Mouse (Mus musculus): Measurements from ENCODE around the gene Sema3f. TPM values are rescaled to one million over a fixed set of nuclear protein-coding genes. Genes with fewer than 3 reads are reported as not detected.

The Sema3f gene
- total and polyA plus RNA-seq, 2 experiments from 2014 or later: 2.7 to 59.5 TPM

GRCm38 (mm10) chr9:107715632-107716031 is 5.4 kb upstream of the Sema3f start:
- ATAC-seq (ENCODE audit: insufficient read depth, low read depth) (no peak), DNase-seq (ENCODE audit: low spot score) (no peak)
- no peak for TF ChIP-seq CTCF (IDR thresholded peaks at IDR 0.05; ENCODE audit: low read depth)
- no peak for TF ChIP-seq EP300 (IDR thresholded peaks at IDR 0.05; ENCODE audit: low read depth)
- H3K4me2 ChIP-seq (ENCODE audit: low read depth, low read length): no peak overlapping the region
- no peak overlapping the region for H3K27ac ChIP-seq (ENCODE audit: low read depth)
- 87% methylated on average over 2 of the region's 2 CpGs for WGBS
- H3K4me3 ChIP-seq (ENCODE audit: low read depth, low read length): no peak overlapping the region
- H3K4me1 ChIP-seq (ENCODE audit: control insufficient read depth, insufficient read depth): peaks cover 8% of the 10 kb centered on the region
- H3K9me3 ChIP-seq (replicated peaks; ENCODE audit: control insufficient read depth, low read length): no peaks in the 10 kb centered on the region
- H3K9ac ChIP-seq (replicated peaks; ENCODE audit: low read depth, low read length): no peak overlapping the region
- peaks cover 15% of the 10 kb centered on the region for H3K27me3 ChIP-seq (ENCODE audit: control insufficient read depth, insufficient read depth, low read length)
- no peaks in the 10 kb centered on the region for H3K36me3 ChIP-seq (replicated peaks; ENCODE audit: control insufficient read depth, insufficient read depth, low read length)

DNA sequence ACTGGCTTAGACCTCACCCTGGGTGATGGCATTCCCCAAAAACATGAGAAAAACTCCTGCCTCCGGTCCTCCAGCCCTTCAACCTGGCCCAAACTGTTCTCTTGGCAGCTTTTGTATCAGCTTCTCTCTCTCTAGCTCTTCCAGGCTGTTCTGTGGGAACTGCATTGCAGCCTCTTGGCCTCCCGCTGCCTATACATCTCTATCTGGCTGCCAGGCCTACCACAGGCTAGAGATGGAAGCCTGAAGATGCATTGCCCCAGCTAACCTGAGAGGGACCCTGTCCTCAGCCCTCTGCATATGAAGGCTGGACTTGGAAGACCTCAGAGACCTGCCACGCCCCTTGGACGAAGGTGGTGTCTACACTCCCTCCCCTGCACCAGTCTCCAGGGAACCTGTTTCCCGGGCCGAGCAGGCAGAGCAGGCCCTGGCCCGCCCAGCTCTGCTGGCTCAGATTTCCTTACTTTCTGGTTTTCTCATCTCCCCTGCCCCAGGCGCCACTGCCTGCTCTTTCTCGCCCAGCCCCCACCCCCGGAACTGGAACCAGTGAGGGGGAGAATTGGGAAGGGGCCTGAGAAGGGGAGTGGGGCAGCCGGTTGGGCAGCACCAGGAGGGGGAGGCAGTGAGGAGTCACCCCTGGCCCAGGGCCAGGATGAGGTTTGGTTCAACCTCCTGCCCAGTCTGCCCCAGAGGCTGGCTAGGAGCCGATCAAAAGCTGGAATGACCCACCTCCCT is 4.1 kb upstream of the Sema3f start:
- TF ChIP-seq EP300 (IDR thresholded peaks at IDR 0.05; ENCODE audit: low read depth) (no peak), CTCF (IDR thresholded peaks at IDR 0.05; ENCODE audit: low read depth) (no peak)
- peak overlapping the region; percentile 43; the same call in 1 of the 2 replicates for H3K27ac ChIP-seq (ENCODE audit: low read depth)
- DNase-seq (ENCODE audit: low spot score): no peak
- ATAC-seq (ENCODE audit: insufficient read depth, low read depth): no peak
- H3K4me3 ChIP-seq (ENCODE audit: low read depth, low read length): no peak overlapping the region
- no peaks in the 10 kb centered on the region for H3K9me3 ChIP-seq (replicated peaks; ENCODE audit: control insufficient read depth, low read length)
- peaks cover 21% of the 10 kb centered on the region for H3K27me3 ChIP-seq (ENCODE audit: control insufficient read depth, insufficient read depth, low read length)
- H3K9ac ChIP-seq (replicated peaks; ENCODE audit: low read depth, low read length): no peak overlapping the region
- 15% methylated on average over 12 of the region's 12 CpGs for WGBS
- no peaks in the 10 kb centered on the region for H3K36me3 ChIP-seq (replicated peaks; ENCODE audit: control insufficient read depth, insufficient read depth, low read length)
- H3K4me2 ChIP-seq (ENCODE audit: low read depth, low read length): peak overlapping the region; percentile 16; the same call in 1 of the 2 replicates
- H3K4me1 ChIP-seq (ENCODE audit: control insufficient read depth, insufficient read depth): peaks cover 13% of the 10 kb centered on the region

DNA sequence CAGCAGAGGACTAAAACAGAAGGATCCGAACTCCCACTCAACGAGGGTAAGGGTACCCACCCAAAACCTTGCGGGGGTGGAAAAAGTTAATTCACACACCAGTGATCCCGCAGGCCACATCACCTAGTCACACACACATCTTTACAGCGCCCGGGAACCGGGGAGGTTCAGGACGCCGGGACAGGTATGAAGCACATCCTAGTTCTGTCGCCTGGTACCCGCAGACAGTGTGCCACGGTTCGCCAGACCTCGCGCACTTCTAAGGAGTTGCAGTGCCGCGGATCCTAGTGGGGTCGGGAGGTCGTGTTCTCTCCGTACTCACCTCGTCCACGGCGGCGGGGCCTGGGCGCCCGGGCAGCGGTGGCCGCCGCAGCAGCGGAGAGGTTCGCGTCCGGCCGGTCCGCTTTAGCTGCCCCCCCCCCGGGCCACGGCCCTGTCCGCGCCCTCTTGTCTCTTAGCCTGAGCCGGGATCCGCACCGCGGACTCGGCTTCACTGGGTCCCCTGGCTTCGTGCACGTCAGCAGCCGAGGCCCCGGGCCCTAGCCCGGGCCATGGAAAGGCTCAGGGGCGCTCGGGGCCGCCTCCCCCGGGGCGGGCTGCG is 1.1 kb downstream of the Sema3f start:
- ATAC-seq (ENCODE audit: insufficient read depth, low read depth): no peak
- no peaks in the 10 kb centered on the region for H3K9me3 ChIP-seq (replicated peaks; ENCODE audit: control insufficient read depth, low read length)
- H3K27me3 ChIP-seq (ENCODE audit: control insufficient read depth, insufficient read depth, low read length): peaks cover 53% of the 10 kb centered on the region
- peak overlapping the region; percentile 91 for H3K4me2 ChIP-seq (ENCODE audit: low read depth, low read length)
- peak overlapping the region; percentile 61 for H3K4me3 ChIP-seq (ENCODE audit: low read depth, low read length)
- no peaks in the 10 kb centered on the region for H3K36me3 ChIP-seq (replicated peaks; ENCODE audit: control insufficient read depth, insufficient read depth, low read length)
- WGBS: under 1% methylated on average over 43 of the region's 55 CpGs
- TF ChIP-seq EP300 (IDR thresholded peaks at IDR 0.05; ENCODE audit: low read depth): no peak
- TF ChIP-seq CTCF (IDR thresholded peaks at IDR 0.05; ENCODE audit: low read depth): no peak
- peaks cover 16% of the 10 kb centered on the region; the same call in 1 of the 2 replicates for H3K4me1 ChIP-seq (ENCODE audit: control insufficient read depth, insufficient read depth)
- peak overlapping the region; percentile 53 for H3K9ac ChIP-seq (replicated peaks; ENCODE audit: low read depth, low read length)
- H3K27ac ChIP-seq (ENCODE audit: low read depth): peak overlapping the region; percentile 46
- no peak for DNase-seq (ENCODE audit: low spot score)

DNA sequence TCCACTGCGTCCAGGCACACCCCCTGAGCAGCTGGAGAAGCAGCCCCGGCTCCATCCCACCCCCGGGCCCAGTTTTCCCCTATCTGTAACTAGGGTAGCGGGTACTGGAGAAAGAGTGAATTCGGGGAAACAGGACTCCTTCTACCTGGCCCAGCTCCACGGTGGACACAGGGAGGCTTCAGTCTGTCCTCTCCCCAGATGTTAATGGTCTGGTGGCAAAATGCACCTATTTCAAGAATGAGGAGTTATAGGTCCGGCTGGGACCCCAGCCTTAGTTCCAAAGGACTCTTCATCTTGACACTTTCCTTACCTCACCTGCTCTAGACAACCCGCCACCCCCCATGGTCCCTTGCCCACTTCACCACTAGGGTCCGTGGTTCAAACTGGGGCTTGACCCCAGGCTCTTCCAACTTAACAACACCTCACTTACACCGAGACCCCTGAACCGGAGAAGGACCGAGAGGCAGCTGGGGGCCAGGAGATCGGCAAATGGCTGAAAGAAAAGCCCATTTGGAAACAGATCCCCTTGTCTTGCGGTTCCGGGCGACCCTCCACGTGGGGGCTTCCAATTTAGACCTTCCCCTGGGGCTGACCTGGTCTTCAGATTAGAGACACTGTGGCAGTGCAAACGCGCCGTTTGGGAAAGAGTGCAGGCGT is 1.7 kb downstream of the Sema3f start:
- Histone ChIP-seq H3K4me1 (ENCODE audit: control insufficient read depth, insufficient read depth) (peaks cover 16% of the 10 kb centered on the region; the same call in 1 of the 2 replicates), H3K9me3 (replicated peaks; ENCODE audit: control insufficient read depth, low read length) (no peaks in the 10 kb centered on the region), H3K9ac (replicated peaks; ENCODE audit: low read depth, low read length) (peak overlapping the region; percentile 53; the same call in 1 of the 2 replicates), H3K4me3 (ENCODE audit: low read depth, low read length) (peak overlapping the region; percentile 61), H3K36me3 (replicated peaks; ENCODE audit: control insufficient read depth, insufficient read depth, low read length) (no peaks in the 10 kb centered on the region), H3K27ac (ENCODE audit: low read depth) (no peak overlapping the region), H3K27me3 (ENCODE audit: control insufficient read depth, insufficient read depth, low read length) (peaks cover 53% of the 10 kb centered on the region), H3K4me2 (ENCODE audit: low read depth, low read length) (peak overlapping the region; percentile 91)
- TF ChIP-seq EP300 (IDR thresholded peaks at IDR 0.05; ENCODE audit: low read depth) (no peak), CTCF (IDR thresholded peaks at IDR 0.05; ENCODE audit: low read depth) (no peak)
- 3% methylated on average over 21 of the region's 21 CpGs for WGBS
- ATAC-seq (ENCODE audit: insufficient read depth, low read depth) (no peak), DNase-seq (ENCODE audit: low spot score) (no peak)

DNA sequence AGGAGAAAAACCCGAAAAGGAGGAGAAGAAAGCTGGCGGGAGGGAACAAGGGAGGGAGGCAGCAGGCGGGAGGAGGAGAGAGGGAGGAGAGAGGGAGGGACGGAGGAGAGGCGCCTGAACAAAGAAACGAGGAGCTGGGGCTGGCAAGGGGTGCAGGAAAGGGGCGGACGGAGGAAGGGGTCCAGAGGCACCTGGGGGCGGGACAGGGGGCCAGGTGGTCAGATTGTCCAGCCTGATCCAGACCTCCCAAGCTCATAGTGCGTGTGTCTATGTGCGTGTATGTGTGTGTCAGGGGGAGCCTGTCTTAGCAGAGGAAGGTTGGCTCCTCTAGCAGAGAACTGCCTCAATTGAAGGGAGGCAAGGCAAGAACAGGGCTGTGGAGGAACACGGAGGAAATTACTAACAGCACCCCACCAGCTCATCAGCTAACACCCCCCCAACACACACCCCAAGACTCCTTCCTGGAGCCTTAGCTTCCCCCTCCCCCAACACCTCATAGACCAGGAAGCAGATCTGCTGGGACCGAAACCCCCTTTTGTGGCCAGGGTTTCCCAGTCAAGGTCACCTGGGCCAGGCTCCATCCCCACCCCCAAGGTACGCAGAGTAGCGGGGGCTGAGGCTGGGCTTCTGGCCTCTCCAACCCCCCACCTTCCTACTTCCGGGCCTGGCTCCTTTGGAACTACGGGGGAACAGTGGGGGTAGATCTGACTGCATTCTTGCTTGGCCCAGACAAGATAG is 2.4 kb downstream of the Sema3f start:
- TF ChIP-seq EP300 (IDR thresholded peaks at IDR 0.05; ENCODE audit: low read depth) (no peak), CTCF (IDR thresholded peaks at IDR 0.05; ENCODE audit: low read depth) (no peak)
- no peak overlapping the region for H3K27ac ChIP-seq (ENCODE audit: low read depth)

More for the DNA sequence above, 2.4 kb downstream of the Sema3f start:
- DNase-seq (ENCODE audit: low spot score) (no peak), ATAC-seq (ENCODE audit: insufficient read depth, low read depth) (no peak)
- WGBS: 5% methylated on average over 17 of the region's 17 CpGs
- Histone ChIP-seq H3K4me3 (ENCODE audit: low read depth, low read length) (peak overlapping the region; percentile 61), H3K4me2 (ENCODE audit: low read depth, low read length) (peak overlapping the region; percentile 91), H3K9ac (replicated peaks; ENCODE audit: low read depth, low read length) (0 out of 2 replicates have a peak overlapping the region, but pooled peaks have one; percentile 14), H3K9me3 (replicated peaks; ENCODE audit: control insufficient read depth, low read length) (no peaks in the 10 kb centered on the region), H3K27me3 (ENCODE audit: control insufficient read depth, insufficient read depth, low read length) (peaks cover 50% of the 10 kb centered on the region), H3K4me1 (ENCODE audit: control insufficient read depth, insufficient read depth) (peaks cover 16% of the 10 kb centered on the region; the same call in 1 of the 2 replicates), H3K36me3 (replicated peaks; ENCODE audit: control insufficient read depth, insufficient read depth, low read length) (no peaks in the 10 kb centered on the region)
